Mouse (Mus musculus) MEL (cell line): ENCODE results near the gene Ch25h. TPM values are rescaled to one million over a fixed set of nuclear protein-coding genes. Genes with fewer than 3 reads are reported as not detected.
A peak's percentile ranks its signal among the peaks of the same experiment; 100 is the strongest.

Experiments
- DNase-seq: peaks from one replicate; pipeline ENCODE4 v3.0.0; 2011; ENCODE audit warnings: low read depth, low spot score
- H3K27ac ChIP-seq: 2 replicates; pipeline ENCODE4 v1.5.1; 2012; ENCODE audit warnings: low read depth, mild to moderate bottlenecking, control low read depth, low read length, moderate library complexity; ENCODE audit not compliant: control insufficient read depth
- H3K27me3 ChIP-seq, 2 experiments: fragments of 150-350 bp in 1 of 2; sonication (generic) in 1 of 2; 2 replicates each; pipeline ENCODE4 v1.6.1; 2012; ENCODE audit warnings: low read length in 2 of 2, mild to moderate bottlenecking in 2 of 2, improper control_type of control experiment in 1 of 2, moderate library complexity in 1 of 2; ENCODE audit not compliant: insufficient read depth in 2 of 2, control insufficient read depth in 1 of 2
- H3K36me3 ChIP-seq, 2 experiments: 2 replicates each; pipeline ENCODE4 v1.6.1; 2012 to 2014; ENCODE audit warnings: low read length in 2 of 2, improper control_type of control experiment in 1 of 2, inconsistent platforms in 1 of 2, mild to moderate bottlenecking in 1 of 2; ENCODE audit not compliant: insufficient read depth in 2 of 2, control insufficient read depth in 1 of 2
- H3K4me1 ChIP-seq, 2 experiments: fragments of 150-350 bp in 1 of 2; sonication (generic) in 1 of 2; 2 replicates each; pipeline ENCODE4 v1.6.1; 2012; ENCODE audit warnings: low read length in 2 of 2, improper control_type of control experiment in 1 of 2, mild to moderate bottlenecking in 1 of 2; ENCODE audit not compliant: insufficient read depth in 2 of 2, control insufficient read depth in 1 of 2
- H3K4me3 ChIP-seq, 2 experiments: fragments of 150-350 bp in 1 of 2; sonication (generic) in 1 of 2; 2 replicates each; pipeline ENCODE4 v1.5.1; 2012; ENCODE audit warnings: low read depth in 2 of 2, low read length in 2 of 2, mild to moderate bottlenecking in 2 of 2, moderate library complexity in 2 of 2, control low read depth in 1 of 2, improper control_type of control experiment in 1 of 2; ENCODE audit not compliant: control insufficient read depth in 1 of 2, insufficient read depth in 1 of 2
- H3K79me2 ChIP-seq: 2 replicates; pipeline ENCODE4 v1.6.1; 2012; ENCODE audit warnings: mild to moderate bottlenecking, low read length, moderate library complexity; ENCODE audit not compliant: control insufficient read depth, poor library complexity, insufficient read depth
- H3K9ac ChIP-seq: 2 replicates; pipeline ENCODE4 v1.6.1; 2012; ENCODE audit warnings: low read depth, mild to moderate bottlenecking, control low read depth, low read length, moderate library complexity; ENCODE audit not compliant: control insufficient read depth, poor library complexity, severe bottlenecking
- H3K9me3 ChIP-seq: fragments of 150-350 bp; sonication (generic); replicated peaks from 2 replicates; pipeline ENCODE4 v1.6.1; 2012; ENCODE audit warnings: mild to moderate bottlenecking, low read length, improper control_type of control experiment, moderate library complexity; ENCODE audit not compliant: insufficient read depth
- CHD2 ChIP-seq: IDR thresholded peaks from 2 replicates; pipeline ENCODE4 v1.6.1; 2011; ENCODE audit warnings: low read length, improper control_type of control experiment
- CTCF ChIP-seq, 3 experiments: IDR thresholded peaks in 2 of 3; conservative IDR thresholded peaks in 1 of 3; 2 replicates each; pipeline ENCODE4 v1.5.1; 2011 to 2012; ENCODE audit warnings: low read length in 3 of 3, low read depth in 2 of 3, mild to moderate bottlenecking in 2 of 3, improper control_type of control experiment in 1 of 3, inconsistent platforms in 1 of 3, mixed read lengths in 1 of 3, moderate library complexity in 1 of 3; ENCODE audit not compliant: control insufficient read depth in 1 of 3, insufficient read depth in 1 of 3, poor library complexity in 1 of 3, severe bottlenecking in 1 of 3
- ELF1 ChIP-seq: IDR thresholded peaks from 2 replicates; pipeline ENCODE4 v1.6.1; 2014; ENCODE audit warnings: low read depth, mild to moderate bottlenecking, inconsistent platforms, low read length, improper control_type of control experiment, moderate library complexity
- EP300 ChIP-seq, 2 experiments: IDR thresholded peaks; 2 replicates each; pipeline ENCODE4 v1.6.1; 2011; ENCODE audit warnings: improper control_type of control experiment in 2 of 2, low read length in 2 of 2, low read depth in 1 of 2, mild to moderate bottlenecking in 1 of 2
- GABPA ChIP-seq: IDR thresholded peaks from 2 replicates; pipeline ENCODE4 v1.6.1; 2012; ENCODE audit warnings: low read depth, mild to moderate bottlenecking, inconsistent platforms, low read length, improper control_type of control experiment, moderate library complexity
- KAT2A ChIP-seq: conservative IDR thresholded peaks from 2 replicates; pipeline ENCODE4 v1.6.1; 2012; ENCODE audit warnings: low read depth, low read length, improper control_type of control experiment, inconsistent platforms
- MAX ChIP-seq: IDR thresholded peaks from 2 replicates; pipeline ENCODE4 v1.6.1; 2011; ENCODE audit warnings: low read length, improper control_type of control experiment
- MXI1 ChIP-seq: IDR thresholded peaks from 2 replicates; pipeline ENCODE4 v1.6.1; 2011; ENCODE audit warnings: mild to moderate bottlenecking, low read depth, low read length, improper control_type of control experiment
- MYC ChIP-seq: IDR thresholded peaks from 2 replicates; pipeline ENCODE4 v1.6.1; 2011; ENCODE audit warnings: low read depth, mild to moderate bottlenecking, low read length, improper control_type of control experiment, moderate library complexity
- NELFE ChIP-seq: IDR thresholded peaks from 2 replicates; pipeline ENCODE4 v1.6.1; 2011; ENCODE audit warnings: low read depth, low read length, improper control_type of control experiment
- POLR2AphosphoS2 ChIP-seq: IDR thresholded peaks from 2 replicates; pipeline ENCODE4 v1.6.1; 2011; ENCODE audit warnings: low read length, improper control_type of control experiment
- POLR2AphosphoS5 ChIP-seq: IDR thresholded peaks from 2 replicates; pipeline ENCODE4 v1.6.1; 2012; ENCODE audit warnings: low read depth, borderline replicate concordance, mild to moderate bottlenecking, inconsistent platforms, low read length, moderate library complexity, mixed read lengths
- RAD21 ChIP-seq: IDR thresholded peaks from 2 replicates; pipeline ENCODE4 v1.6.1; 2011; ENCODE audit warnings: mild to moderate bottlenecking, low read depth, low read length, improper control_type of control experiment
- RCOR1 ChIP-seq: IDR thresholded peaks from 2 replicates; pipeline ENCODE4 v1.6.1; 2012; ENCODE audit warnings: low read depth, mild to moderate bottlenecking, inconsistent platforms, low read length, improper control_type of control experiment
- SIN3A ChIP-seq: IDR thresholded peaks from 2 replicates; pipeline ENCODE4 v1.6.1; 2012; ENCODE audit warnings: low read length, improper control_type of control experiment, inconsistent platforms
- TAL1 ChIP-seq: IDR thresholded peaks from 2 replicates; pipeline ENCODE4 v1.6.1; 2012; ENCODE audit warnings: mild to moderate bottlenecking, inconsistent platforms, low read length, moderate library complexity, mixed read lengths
- TBP ChIP-seq: IDR thresholded peaks from 2 replicates; pipeline ENCODE4 v1.8.0; 2011; ENCODE audit warnings: low read depth, low read length, improper control_type of control experiment
- USF1 ChIP-seq: IDR thresholded peaks from 2 replicates; pipeline ENCODE4 v1.6.1; 2014; ENCODE audit warnings: low read depth, mild to moderate bottlenecking, inconsistent platforms, low read length, improper control_type of control experiment, moderate library complexity
- polyA plus RNA-seq, 2 experiments: library from polyadenylated mRNA; stranded (reverse) in 1 of 2; unstranded in 1 of 2; fragments of >175 nt in 1 of 2; fragments of >200 nt in 1 of 2; gene quantifications; 2 replicates each; pipeline versions ENCODE4 v1.2.1 to v1.2.4; 2012; ENCODE audit warnings: low replicate concordance in 2 of 2, low read depth in 1 of 2; ENCODE audit not compliant: insufficient read length in 2 of 2, insufficient read depth in 1 of 2, missing spikeins in 1 of 2
- total RNA-seq: library from RNA; depleted of rRNA; stranded (reverse); fragments of 300-350 nt; gene quantifications from 2 replicates; pipeline ENCODE4 v1.2.3, GENCODE M21; 2012

Ch25h gene
- total and polyA plus RNA-seq, 3 experiments = not detected

- Histone ChIP-seq H3K9me3 (no peaks in the 10 kb centered on the region), H3K27me3 (no peaks in the 10 kb centered on the region), H3K9ac (no peak overlapping the region), H3K4me1 (peaks cover 0 to 2% of the 10 kb centered on the region in 2 experiments; a peak in 1 of 4 replicates), H3K27ac (no peak overlapping the region), H3K4me3 (no peak overlapping the region), H3K36me3 (peaks cover 0 to 1% of the 10 kb centered on the region in 2 experiments; a peak in 2 of 4 replicates), H3K79me2 (no peaks in the 10 kb centered on the region)
- TF ChIP-seq GABPA (no peak), POLR2AphosphoS5 (no peak), TBP (no peak), KAT2A (no peak), USF1 (no peak), SIN3A (no peak), CTCF (IDR thresholded peaks at IDR 0.05 in 2 of 3, conservative IDR thresholded peaks at IDR 0.05 in 1 of 3; ENCODE audit: control insufficient read depth in 1 of 3, insufficient read depth in 1 of 3, low read depth in 2 of 3, low read length in 3 of 3, poor library complexity in 1 of 3, severe bottlenecking in 1 of 3) (no peak), CHD2 (no peak), NELFE (no peak), TAL1 (no peak), RCOR1 (no peak), RAD21 (no peak), MAX (no peak), POLR2AphosphoS2 (no peak), ELF1 (no peak), MXI1 (no peak)
- no peak for DNase-seq
These were observed 41.4 kb upstream of the Ch25h start for GRCm38 (mm10) chr19:34516346-34516745.

- no peaks in the 10 kb centered on the region for H3K4me1 ChIP-seq
- H3K79me2 ChIP-seq = no peaks in the 10 kb centered on the region
- H3K27ac ChIP-seq = no peak overlapping the region
- H3K36me3 ChIP-seq = no peaks in the 10 kb centered on the region; a peak in 1 of 4 replicates
- H3K9me3 ChIP-seq = no peaks in the 10 kb centered on the region
- DNase-seq = peak; percentile 48
- no peak overlapping the region for H3K9ac ChIP-seq
- H3K4me3 ChIP-seq = no peak overlapping the region
- TF ChIP-seq MAX (peak; percentile 85), CHD2 (no peak), ELF1 (no peak), MYC (0 out of 2 replicates have a peak, but pooled peaks have one; percentile 21), EP300 (IDR thresholded peaks at IDR 0.05; ENCODE audit: low read depth in 1 of 2, low read length in 2 of 2) (no peak), GABPA (no peak)
- H3K27me3 ChIP-seq = no peaks in the 10 kb centered on the region
These were observed 40.7 kb upstream of the Ch25h start for GRCm38 (mm10) chr19:34515681-34516080.
